Mouse (Mus musculus): ENCODE data around the gene Mfsd4b3. TPM values are rescaled to one million over a fixed set of nuclear protein-coding genes. Genes with fewer than 3 reads are reported as not detected.
"Not testable (repeated sequence)": the region's sequence is repeated elsewhere in the genome, so short reads cannot be mapped to it uniquely, and the experiment has no call there.

Mfsd4b3 gene
- total RNA-seq, 2 experiments from 2014 or later = 0.22 TPM; not detected in 1

DNA sequence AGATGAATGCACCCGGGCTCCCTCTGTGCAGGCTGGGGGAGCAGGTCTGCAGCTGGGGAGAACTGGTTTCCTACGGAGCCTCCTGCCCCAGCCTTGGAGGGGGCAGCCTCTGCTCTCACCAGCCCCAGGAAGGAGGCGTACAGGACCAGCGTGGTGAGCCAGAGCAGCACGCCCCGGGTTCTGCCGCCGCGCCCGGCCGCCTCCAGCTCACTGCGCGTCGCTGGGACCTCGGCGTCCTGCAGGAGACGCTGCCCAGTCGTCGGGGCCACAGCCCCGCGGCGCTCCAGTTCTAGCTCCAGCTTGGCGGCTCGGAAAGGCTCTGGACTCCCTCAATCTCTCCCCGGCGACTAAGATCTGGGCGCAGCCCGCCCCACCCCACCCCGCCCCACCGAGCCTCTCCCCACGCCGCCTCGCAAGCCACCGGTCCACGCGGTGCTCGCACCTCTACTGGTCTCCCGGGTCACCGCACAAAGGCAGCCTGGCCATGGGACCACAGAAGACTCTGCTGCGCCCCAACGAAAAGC is 33.3 kb downstream of the Mfsd4b3 start, which contains the start of gene Mfsd4b2:
Gene Mfsd4b2 (minus strand): TSS at position 308 of the 524 bp plus-strand sequence.
- DNase-seq (ENCODE audit: extremely low spot score in 1 of 2, low spot score in 1 of 2) = no peak

DNA sequence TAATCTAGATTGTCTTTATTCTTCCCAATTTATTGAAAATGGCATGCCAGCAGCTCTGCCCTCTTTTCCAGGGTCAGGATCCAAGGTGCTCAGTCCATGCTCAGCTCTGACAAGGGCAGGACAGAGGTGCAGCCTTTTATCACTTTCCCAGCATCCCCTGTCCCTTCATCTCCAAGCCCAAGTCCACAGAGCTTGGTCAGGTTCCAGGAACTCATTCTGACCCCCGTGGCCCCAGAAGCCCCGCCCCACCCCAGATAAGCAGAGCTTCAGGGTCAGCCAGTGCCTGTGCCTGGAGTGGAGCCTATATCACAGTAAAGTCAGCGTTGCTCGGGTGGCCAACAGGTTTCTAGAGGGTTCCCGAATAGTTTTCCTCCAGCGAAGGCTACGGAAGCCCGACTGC is 35.4 kb downstream of the Mfsd4b3 start:
- not testable (repeated sequence) for DNase-seq (ENCODE audit: extremely low spot score in 1 of 2, low spot score in 1 of 2)

- no peak for DNase-seq (ENCODE audit: extremely low spot score in 1 of 2, low spot score in 1 of 2)
These were observed 47.3 kb downstream of the Mfsd4b3 start for GRCm38 (mm10) chr10:39912616-39913015.

DNA sequence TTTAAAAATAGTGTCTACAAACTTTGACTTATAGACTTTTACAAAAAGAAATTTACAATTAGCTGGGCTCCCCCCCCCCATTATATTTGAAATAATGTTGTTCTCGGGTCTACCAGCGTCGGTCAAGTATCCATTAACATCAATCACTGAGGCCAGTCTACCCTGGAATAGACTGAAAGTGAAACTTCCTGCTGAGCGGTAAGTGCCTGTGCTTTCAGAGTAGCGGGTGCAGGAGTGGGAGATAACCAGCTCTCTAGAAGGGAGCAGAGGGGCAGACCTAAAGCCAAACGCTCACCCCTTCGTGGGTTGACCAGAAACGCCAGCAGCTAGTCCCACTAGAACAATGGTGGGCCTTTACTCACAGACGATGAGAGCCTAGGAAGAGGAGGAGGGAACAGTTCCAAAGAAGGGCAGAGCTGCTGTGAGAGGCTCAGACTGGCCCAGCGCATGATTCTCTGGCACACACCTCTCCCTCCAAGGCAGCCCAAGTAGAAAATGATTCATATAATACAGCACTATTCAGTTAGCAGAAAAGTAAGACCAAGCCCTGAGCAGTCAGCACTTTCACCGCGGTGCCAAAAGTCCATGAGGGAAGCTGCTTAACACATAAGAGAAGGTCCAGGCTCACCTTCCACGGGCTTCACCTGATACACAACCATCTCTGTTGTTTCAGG is 51.0 kb downstream of the Mfsd4b3 start:
- DNase-seq (ENCODE audit: extremely low spot score in 1 of 2, low spot score in 1 of 2) = no peak

- no peak for DNase-seq (ENCODE audit: extremely low spot score in 1 of 2, low spot score in 1 of 2)
These were observed 52.9 kb downstream of the Mfsd4b3 start for GRCm38 (mm10) chr10:39906799-39907658.

DNA sequence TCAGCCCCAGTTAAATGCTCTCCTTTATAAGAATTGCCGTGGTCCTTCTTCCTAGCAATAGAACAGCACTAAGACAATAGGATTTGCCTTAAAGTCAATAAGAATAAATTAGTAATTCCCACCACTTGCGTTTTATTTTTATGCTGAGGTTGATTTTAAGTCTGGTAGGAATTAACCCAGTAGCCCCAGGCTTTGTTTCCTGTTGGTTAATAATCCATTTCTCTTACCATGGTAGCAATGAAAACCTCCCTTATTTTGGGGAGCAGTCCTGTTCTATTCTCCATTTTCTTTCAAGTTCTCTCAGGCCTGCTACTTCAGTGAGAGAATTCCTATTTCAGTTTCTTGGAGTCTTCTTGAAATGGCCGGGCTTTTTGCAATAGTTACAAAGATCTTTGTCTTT is 55.8 kb downstream of the Mfsd4b3 start:
- DNase-seq (ENCODE audit: extremely low spot score in 1 of 2, low spot score in 1 of 2) = no peak

- DNase-seq (ENCODE audit: extremely low spot score in 1 of 2, low spot score in 1 of 2) = peak; percentile 67 to 75
These were observed 61.0 kb downstream of the Mfsd4b3 start, which contains the start of gene Mfsd4b4 for GRCm38 (mm10) chr10:39898874-39899371. Gene Mfsd4b4, minus strand, starts transcription at chr10:39899238.

Other genes with a start within 250 kb of the Mfsd4b3 start
- 10 to 100 TPM; 33.9 to 43.4 TPM for gene Rev3l, start 228.0 kb downstream of the Mfsd4b3 start, total RNA-seq (2021)
- gene Mfsd4b4, start 60.9 kb downstream of the Mfsd4b3 start, total RNA-seq (2021) = 1 to 10 TPM; 7.5 to 8.6 TPM
- under 1 TPM; 0.34 to 0.68 TPM for gene Mfsd4b2, start 33.2 kb downstream of the Mfsd4b3 start, total RNA-seq (2021)
- under 1 TPM; 0.54 to 0.57 TPM for gene Mfsd4b5, start 26.5 kb upstream of the Mfsd4b3 start, total RNA-seq (2021)
- 1 to 10 TPM in 1 of 2 experiments, under 1 TPM in 1; 0.87 to 2.3 TPM for gene Mfsd4b1, start 65.1 kb upstream of the Mfsd4b3 start, total RNA-seq (2021)
- 1 to 10 TPM; 2.9 to 3.1 TPM for gene Slc16a10, start 182.1 kb upstream of the Mfsd4b3 start, total RNA-seq (2021)